Mouse (Mus musculus): ENCODE measurements around the gene Btbd35f29.
"Not testable (repeated sequence)": the region's sequence is repeated elsewhere in the genome, so short reads cannot be mapped to it uniquely, and the experiment has no call there.

Gene Btbd35f29

GRCm38 (mm10) chrX:31117374-31117773 lies at the start of gene Btbd35f29:
TSS of gene Btbd35f29 (plus strand) at chrX:31117674.
- DNase-seq (ENCODE audit: low spot score): not testable (repeated sequence)

GRCm38 (mm10) chrX:31141416-31141815 lies 23.9 kb downstream of the Btbd35f29 start:
- not testable (repeated sequence) for DNase-seq (ENCODE audit: low spot score)

GRCm38 (mm10) chrX:31145144-31145543 lies 27.7 kb downstream of the Btbd35f29 start:
- not testable (repeated sequence) for DNase-seq (ENCODE audit: low spot score)

- not testable (repeated sequence) for DNase-seq (ENCODE audit: low spot score)
Measured at GRCm38 (mm10) chrX:31145835-31146234, 28.4 kb downstream of the Btbd35f29 start.

- DNase-seq (ENCODE audit: low spot score): not testable (repeated sequence)
Measured at GRCm38 (mm10) chrX:31158534-31159085, 41.1 kb downstream of the Btbd35f29 start.

- not testable (repeated sequence) for DNase-seq (ENCODE audit: low spot score)
Measured at GRCm38 (mm10) chrX:31159450-31160322, 42.2 kb downstream of the Btbd35f29 start.

GRCm38 (mm10) chrX:31160554-31160953 lies 43.1 kb downstream of the Btbd35f29 start:
- DNase-seq (ENCODE audit: low spot score): not testable (repeated sequence)

- not testable (repeated sequence) for DNase-seq (ENCODE audit: low spot score)
Measured at GRCm38 (mm10) chrX:31162638-31163037, 45.2 kb downstream of the Btbd35f29 start.

- DNase-seq (ENCODE audit: low spot score): not testable (repeated sequence)
Measured at GRCm38 (mm10) chrX:31165193-31165592, 47.7 kb downstream of the Btbd35f29 start.

Measured in c-Kit-positive CD71-positive TER-119-positive erythroid progenitor cells, embryonic 14.5 days (primary cell).